Mouse (Mus musculus): ENCODE data around the gene Sars. TPM values are rescaled to one million over a fixed set of nuclear protein-coding genes. Genes with fewer than 3 reads are reported as not detected.

Sars gene
- total RNA-seq, 2 experiments from 2014 or later = 80.2 to 89.6 TPM

- no peak for DNase-seq
These were observed 19.9 kb downstream of the Sars start for GRCm38 (mm10) chr3:108424944-108425623.

- peak; percentile 38 to 42 for DNase-seq
These were observed 20.9 kb downstream of the Sars start for GRCm38 (mm10) chr3:108423844-108424801.

- DNase-seq = no peak
These were observed 22.0 kb downstream of the Sars start for GRCm38 (mm10) chr3:108423006-108423405.

GRCm38 (mm10) chr3:108415831-108416223, 29.2 kb downstream of the Sars start:
- peak; percentile 60 to 71 for DNase-seq

- DNase-seq = no peak
These were observed 29.9 kb downstream of the Sars start, which contains the start of gene Celsr2 for GRCm38 (mm10) chr3:108414857-108415830. TSS of gene Celsr2 (minus strand) at chr3:108415552.

GRCm38 (mm10) chr3:108413634-108414360, 31.2 kb downstream of the Sars start:
- no peak for DNase-seq

- peak; percentile 30 to 51 for DNase-seq
These were observed 33.3 kb downstream of the Sars start for GRCm38 (mm10) chr3:108411754-108412121.

GRCm38 (mm10) chr3:108411026-108411753, 33.8 kb downstream of the Sars start:
- no peak for DNase-seq

- no peak for DNase-seq
These were observed 34.7 kb downstream of the Sars start for GRCm38 (mm10) chr3:108410359-108410714.

GRCm38 (mm10) chr3:108409656-108410358, 35.2 kb downstream of the Sars start:
- no peak for DNase-seq

GRCm38 (mm10) chr3:108408517-108409008, 36.4 kb downstream of the Sars start:
- no peak for DNase-seq

GRCm38 (mm10) chr3:108406306-108406885, 38.6 kb downstream of the Sars start:
- DNase-seq = no peak

GRCm38 (mm10) chr3:108405536-108406305, 39.3 kb downstream of the Sars start:
- DNase-seq = no peak

GRCm38 (mm10) chr3:108402528-108402920, 42.5 kb downstream of the Sars start:
- DNase-seq = no peak

- peak; percentile 84 to 90 for DNase-seq
These were observed 43.1 kb downstream of the Sars start for GRCm38 (mm10) chr3:108401692-108402527.

- no peak for DNase-seq
These were observed 44.6 kb downstream of the Sars start for GRCm38 (mm10) chr3:108400442-108400841.

GRCm38 (mm10) chr3:108398281-108398680, 46.7 kb downstream of the Sars start:
- no peak for DNase-seq

GRCm38 (mm10) chr3:108392793-108393192, 52.2 kb downstream of the Sars start:
- DNase-seq = no peak
